18 mouse cellular contexts compared by ENCODE assay signal in genomic region chr4:138791452-138791851, GRCm38 (mm10). TPM values are rescaled to one million over a fixed set of nuclear protein-coding genes. Genes with fewer than 3 reads are reported as not detected.
"Had no signal": no experiment of that assay in that cellular context is flagged by ENCODE, and none has a peak within 500 bp of the region (broad histone marks: within the 10 kb centered on the region; RNA-seq: fewer than 3 reads in every experiment).

No protein-coding gene starts in this region.

- H3K27me3 ChIP-seq: lung, embryonic 15.5 days; midbrain, embryonic 12.5 days; neural tube, embryonic 15.5 days had no signal

- ATAC-seq: lung, postnatal 0 days; midbrain, embryonic 16.5 days had no signal

- H3K4me1 ChIP-seq: midbrain, embryonic 10.5 days; midbrain, embryonic 12.5 days; neural tube, embryonic 13.5 days had no signal

- DNase-seq: lung, adult 18-20 months; lung, postnatal 4 days; midbrain, embryonic 14.5 days; retina, postnatal 1 day; right cerebral cortex, adult 18-20 months; spleen, adult 18-20 months; thymus, adult 18-20 months; thymus, postnatal 14 days; thymus, postnatal 36 days had no signal

- H3K9me3 ChIP-seq: lung, embryonic 15.5 days; midbrain, embryonic 10.5 days; midbrain, embryonic 12.5 days; neural tube, embryonic 13.5 days; neural tube, embryonic 15.5 days had no signal

- H3K27ac ChIP-seq: lung, embryonic 15.5 days; midbrain, embryonic 10.5 days; midbrain, embryonic 12.5 days; neural tube, embryonic 13.5 days; neural tube, embryonic 15.5 days had no signal

- H3K4me3 ChIP-seq: lung, embryonic 15.5 days; midbrain, embryonic 10.5 days; midbrain, embryonic 12.5 days; myocyte; neural tube, embryonic 13.5 days; neural tube, embryonic 15.5 days had no signal

- H3K4me2 ChIP-seq: lung, embryonic 15.5 days; midbrain, embryonic 12.5 days; neural tube, embryonic 13.5 days; neural tube, embryonic 15.5 days had no signal

- H3K36me3 ChIP-seq: lung, embryonic 15.5 days; midbrain, embryonic 10.5 days; midbrain, embryonic 12.5 days; neural tube, embryonic 13.5 days; neural tube, embryonic 15.5 days had no signal

- H3K9ac ChIP-seq: lung, embryonic 15.5 days; midbrain, embryonic 12.5 days; neural tube, embryonic 13.5 days; neural tube, embryonic 15.5 days had no signal

RNA-seq across cellular contexts. Expression of gene Pla2g2d, which starts 15.9 kb away (rescaled TPM):
- polyA plus RNA-seq: liver, embryonic 16.5 days; lung, embryonic 15.5 days; lung, postnatal 0 days; midbrain, embryonic 14.5 days had no signal

RNA-seq across cellular contexts. Expression of gene Pla2g2f, which starts 34.0 kb away (rescaled TPM):
- polyA plus RNA-seq: liver, embryonic 16.5 days; lung, embryonic 15.5 days; lung, postnatal 0 days; midbrain, embryonic 16.5 days; myocyte; neural tube, embryonic 13.5 days; neural tube, embryonic 15.5 days had no signal

RNA-seq across cellular contexts. Expression of gene Ubxn10, which starts 54.5 kb away (rescaled TPM):
- polyA plus RNA-seq: myocyte had no signal
